Mouse (Mus musculus) cortical plate, adult 2 months (tissue): ENCODE results near the gene Trappc6a.

Experiments used
- CTCF ChIP-seq: fragments of 200-500 bp; IDR thresholded peaks from 2 replicates; pipeline ENCODE4 v1.5.1; 2011; ENCODE audit warnings: mild to moderate bottlenecking, control low read depth, low read length; ENCODE audit not compliant: insufficient read depth; ENCODE audit errors: extremely low read depth
- POLR2A ChIP-seq: fragments of 200-500 bp; IDR thresholded peaks from 2 replicates; pipeline ENCODE4 v1.6.1; 2011; ENCODE audit warnings: mild to moderate bottlenecking, low read length, control low read depth; ENCODE audit not compliant: insufficient read depth; ENCODE audit errors: extremely low read depth

- TF ChIP-seq POLR2A, result no peak
- TF ChIP-seq CTCF, result no peak
These were observed 54.6 kb downstream of the Trappc6a start, which contains the start of gene Ppp1r37 for GRCm38 (mm10) chr7:19562643-19563410.
